Mouse (Mus musculus): ENCODE results near the gene Mier3.

Mier3 gene

GRCm38 (mm10) chr13:111680679-111681078 lies at the start of gene Mier3:
Mier3 (plus strand) TSS chr13:111680979.
- DNase-seq: no peak

GRCm38 (mm10) chr13:111634163-111635160 lies 46.3 kb upstream of the Mier3 start:
- DNase-seq: no peak

- no peak for DNase-seq
Observed at GRCm38 (mm10) chr13:111640319-111640718, 40.5 kb upstream of the Mier3 start.

- no peak for DNase-seq
Observed at GRCm38 (mm10) chr13:111643636-111644035, 37.1 kb upstream of the Mier3 start.

DNA sequence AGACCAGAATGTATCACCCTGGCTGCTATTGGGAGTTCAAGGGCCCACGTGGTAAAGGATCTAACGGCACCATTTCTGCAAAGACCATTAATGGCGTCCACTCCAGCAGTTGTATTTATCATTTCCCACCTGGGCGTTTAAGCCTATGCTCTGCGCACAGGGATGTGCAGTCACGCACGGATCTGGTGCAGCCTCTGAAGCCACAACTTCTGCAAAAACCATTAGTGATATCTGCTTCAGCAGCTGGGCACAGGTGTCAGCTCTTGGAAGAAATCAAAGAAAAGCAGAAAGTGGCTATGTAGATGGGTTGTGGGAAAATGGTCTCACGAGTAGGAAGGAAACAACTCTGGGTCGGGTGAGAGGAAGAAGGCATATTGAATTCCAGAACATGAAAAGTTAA lies 34.6 kb upstream of the Mier3 start:
- DNase-seq: no peak

GRCm38 (mm10) chr13:111647279-111647678 lies 33.5 kb upstream of the Mier3 start:
- no peak for DNase-seq

DNA sequence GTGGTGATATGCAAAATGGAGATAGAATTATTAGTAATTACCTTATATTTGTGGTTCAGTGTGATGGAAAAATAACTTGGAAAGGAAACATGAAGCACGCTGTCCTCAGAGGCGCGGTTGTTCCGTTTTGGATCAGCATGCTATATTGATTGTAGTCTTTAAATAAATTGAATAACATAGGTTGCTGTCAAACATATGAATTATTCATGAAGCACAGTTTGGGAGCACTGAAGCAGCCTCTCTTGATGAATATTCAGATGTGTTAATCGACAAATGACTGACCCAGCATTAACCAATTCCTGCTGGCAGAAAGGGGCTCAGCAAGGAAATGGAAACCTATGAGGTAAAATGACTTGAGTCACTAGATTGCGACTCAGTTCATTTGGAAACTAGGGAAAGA lies 29.8 kb upstream of the Mier3 start:
- no peak for DNase-seq

GRCm38 (mm10) chr13:111655273-111655672 lies 25.5 kb upstream of the Mier3 start:
- no peak for DNase-seq

DNA sequence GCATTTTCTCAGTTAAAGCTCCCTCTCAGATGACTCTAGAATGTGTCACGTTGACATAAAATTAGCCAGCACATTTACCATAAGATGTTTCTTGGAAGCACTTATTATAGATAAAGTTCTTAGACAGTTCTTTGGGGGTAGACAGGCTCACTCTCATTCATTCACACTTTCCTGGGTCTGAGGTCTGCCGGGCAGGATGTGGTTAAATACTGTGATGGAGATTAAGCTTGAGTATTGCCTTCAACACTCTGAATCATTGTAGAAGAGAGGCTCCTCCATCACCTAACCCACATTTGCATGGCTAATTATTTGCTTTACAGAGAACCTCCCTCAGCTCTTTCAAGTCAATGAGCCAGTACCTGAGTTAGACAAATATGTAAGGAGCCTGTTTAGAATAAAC lies 24.9 kb upstream of the Mier3 start:
- no peak for DNase-seq

DNA sequence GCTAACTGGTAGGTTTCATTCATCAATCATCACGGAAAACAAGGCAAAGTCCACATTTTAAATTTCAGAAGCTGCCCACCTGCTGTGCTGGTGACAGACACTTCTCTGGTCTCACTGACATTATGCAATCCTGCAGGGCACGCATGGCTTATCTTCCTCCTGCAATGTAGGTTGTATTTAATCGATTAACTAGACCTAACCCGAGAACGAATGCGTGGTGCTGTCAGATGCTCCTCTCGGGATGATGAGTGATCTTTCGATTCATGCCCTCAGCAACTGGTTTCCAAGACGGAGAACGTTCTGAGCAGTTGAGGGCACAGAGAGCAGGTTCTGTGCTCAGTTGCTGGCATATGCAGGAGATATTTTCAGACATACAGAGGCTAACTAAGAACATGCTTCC lies 24.5 kb upstream of the Mier3 start:
- no peak for DNase-seq

GRCm38 (mm10) chr13:111656769-111657168 lies 24.0 kb upstream of the Mier3 start:
- no peak for DNase-seq

DNA sequence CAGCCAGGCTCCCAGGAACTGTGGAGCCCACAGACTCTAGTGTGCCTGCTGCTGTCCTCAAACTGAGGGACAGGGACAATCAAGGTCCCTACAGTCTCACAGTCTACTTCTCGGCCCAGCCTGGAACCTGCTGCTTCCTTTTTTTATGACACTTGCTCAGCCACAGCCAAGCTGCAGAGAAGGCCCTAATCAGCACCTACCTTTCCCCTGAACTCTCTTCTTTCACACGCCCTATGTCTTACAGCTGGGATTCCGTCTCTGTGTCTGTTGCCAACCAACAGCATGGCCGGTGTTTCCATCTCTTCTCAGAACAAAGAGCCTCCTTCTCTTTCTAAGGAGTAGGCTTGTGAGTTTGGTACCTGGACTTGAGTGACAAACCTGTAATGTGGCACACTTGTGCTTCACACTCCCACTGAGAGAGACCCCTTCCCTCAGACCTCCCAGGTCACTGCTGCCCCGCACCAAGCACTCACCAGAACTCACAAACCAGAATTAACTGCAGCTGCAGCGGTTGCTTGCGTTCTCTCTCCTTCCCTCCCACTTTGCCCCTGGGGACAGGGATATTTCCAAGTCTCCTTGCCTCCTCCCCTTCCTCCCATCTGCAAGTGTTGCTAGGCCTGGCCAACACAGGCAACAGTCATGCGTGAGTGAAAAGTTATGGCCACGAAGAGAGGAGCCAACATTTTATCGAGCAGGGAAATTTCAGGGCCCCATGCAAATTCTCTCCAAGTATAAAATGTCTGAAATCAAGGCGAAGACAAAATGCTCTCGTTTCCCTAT lies 22.1 kb upstream of the Mier3 start:
- DNase-seq: no peak

GRCm38 (mm10) chr13:111659430-111659829 lies 21.3 kb upstream of the Mier3 start:
- DNase-seq: no peak

GRCm38 (mm10) chr13:111660072-111660471 lies 20.7 kb upstream of the Mier3 start:
- DNase-seq: no peak

GRCm38 (mm10) chr13:111660556-111660955 lies 20.2 kb upstream of the Mier3 start:
- DNase-seq: no peak

- no peak for DNase-seq
Observed at GRCm38 (mm10) chr13:111668016-111668415, 12.8 kb upstream of the Mier3 start.

DNA sequence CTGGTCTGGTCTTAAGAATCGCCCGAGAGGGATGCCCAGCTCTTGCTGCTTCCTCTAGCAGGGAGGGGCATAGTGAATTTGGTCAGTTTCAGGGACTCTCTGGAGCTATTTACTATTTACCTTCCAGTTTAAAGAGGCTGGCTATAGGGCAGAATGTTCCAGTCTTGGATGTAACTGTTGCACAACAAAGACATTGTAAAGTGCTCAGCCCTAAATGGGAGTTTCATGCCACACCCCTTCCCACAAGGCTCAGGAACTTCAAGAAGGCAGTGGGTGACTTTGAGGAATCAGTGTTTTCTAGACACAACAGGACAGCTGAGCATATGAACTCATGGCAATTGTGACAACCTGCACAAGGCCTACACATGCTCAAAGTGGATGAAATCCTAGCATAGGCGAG lies 3.9 kb upstream of the Mier3 start:
- no peak for DNase-seq

DNA sequence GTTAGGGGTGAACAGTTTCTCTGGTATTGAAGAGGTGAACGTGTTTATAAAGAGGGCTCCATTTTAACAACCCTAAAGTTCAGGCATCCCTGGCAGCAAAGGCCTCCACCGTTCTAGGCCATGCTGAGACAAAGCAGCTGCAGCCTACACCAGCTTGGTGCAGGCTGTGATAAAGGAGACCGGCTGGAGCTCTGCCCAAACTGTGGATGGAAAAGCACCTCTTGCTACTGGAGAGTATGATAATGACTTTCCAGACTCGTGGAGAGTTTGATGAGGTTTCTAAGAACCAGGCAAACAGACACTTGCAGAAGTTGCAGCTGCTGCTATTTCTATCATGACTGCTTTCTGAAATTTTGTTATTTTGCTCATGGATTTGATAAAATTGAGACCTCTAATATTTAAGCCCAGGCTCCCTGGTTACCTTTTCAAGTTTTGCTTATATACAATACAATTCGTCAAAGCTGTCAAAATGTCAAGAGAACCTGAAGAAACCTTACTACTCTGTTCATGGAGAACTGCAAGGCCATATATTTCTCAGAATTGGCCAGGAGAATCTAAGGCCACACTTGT lies 3.4 kb downstream of the Mier3 start:
- no peak for DNase-seq

GRCm38 (mm10) chr13:111685751-111686462 lies 5.1 kb downstream of the Mier3 start:
- DNase-seq: peak; percentile 79

DNA sequence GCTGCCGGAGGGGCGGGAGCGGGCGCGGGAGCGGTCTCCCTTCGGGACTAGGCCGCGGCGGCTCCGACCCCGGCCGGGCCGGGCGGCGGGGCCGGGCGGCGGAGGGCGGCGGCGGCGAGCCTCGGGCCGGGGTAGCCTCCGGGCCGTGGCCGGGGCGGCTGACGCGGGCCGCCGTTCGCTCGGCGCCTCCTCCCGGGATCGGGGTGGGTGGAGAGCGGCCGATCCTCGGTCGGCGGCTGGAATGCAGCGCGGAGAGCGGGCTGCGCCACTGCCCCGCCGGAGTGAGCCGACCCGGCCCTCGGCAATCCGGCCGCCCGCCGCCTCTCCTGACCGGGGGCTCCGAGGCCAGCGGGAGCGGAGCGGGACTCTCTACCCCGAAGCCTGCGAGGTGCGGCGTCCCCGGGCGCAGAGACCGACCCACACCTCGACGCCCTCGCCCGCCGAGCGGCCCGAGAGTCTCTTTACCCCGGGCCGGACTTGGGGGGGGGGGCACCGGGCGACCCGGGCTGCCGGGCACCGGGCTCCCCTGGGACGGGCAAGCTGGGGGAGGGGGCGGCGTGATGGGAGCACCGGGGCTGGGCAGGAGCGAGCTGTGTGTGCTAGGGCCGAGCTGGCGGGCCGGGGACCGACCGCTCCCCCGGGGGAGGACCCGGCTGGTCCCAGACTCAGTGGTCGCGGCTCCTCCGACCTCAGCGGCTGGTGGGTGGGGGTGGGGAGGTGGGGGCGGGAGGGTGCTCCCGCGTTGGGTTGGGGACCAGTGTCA lies 5.9 kb downstream of the Mier3 start:
- DNase-seq: no peak

DNA sequence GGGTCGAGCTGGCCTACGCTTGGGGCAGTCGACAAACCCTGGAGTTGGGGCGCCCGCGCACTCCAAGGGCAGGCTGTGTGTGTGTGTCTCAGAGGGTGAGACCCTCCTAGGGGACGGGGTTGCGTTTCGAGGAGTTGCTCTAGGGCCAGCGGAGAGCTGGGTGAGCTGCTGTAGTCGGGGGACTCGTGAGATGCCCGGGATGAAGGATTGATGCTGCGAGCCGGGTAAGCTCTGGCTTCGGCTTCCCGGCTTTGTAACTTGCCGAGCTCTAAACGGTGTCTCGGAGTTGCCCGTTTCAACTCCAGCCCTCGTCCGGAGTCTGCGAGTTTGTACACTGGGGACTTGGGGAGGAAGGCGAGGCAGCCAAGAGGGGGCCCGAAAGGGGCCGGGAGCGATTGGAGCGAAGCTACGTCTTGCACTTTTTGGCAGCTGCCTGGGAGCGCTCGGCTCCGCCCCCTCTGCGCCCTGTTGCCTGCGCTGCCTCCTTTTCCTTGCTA lies 6.6 kb downstream of the Mier3 start:
- peak; percentile 29 for DNase-seq

DNA sequence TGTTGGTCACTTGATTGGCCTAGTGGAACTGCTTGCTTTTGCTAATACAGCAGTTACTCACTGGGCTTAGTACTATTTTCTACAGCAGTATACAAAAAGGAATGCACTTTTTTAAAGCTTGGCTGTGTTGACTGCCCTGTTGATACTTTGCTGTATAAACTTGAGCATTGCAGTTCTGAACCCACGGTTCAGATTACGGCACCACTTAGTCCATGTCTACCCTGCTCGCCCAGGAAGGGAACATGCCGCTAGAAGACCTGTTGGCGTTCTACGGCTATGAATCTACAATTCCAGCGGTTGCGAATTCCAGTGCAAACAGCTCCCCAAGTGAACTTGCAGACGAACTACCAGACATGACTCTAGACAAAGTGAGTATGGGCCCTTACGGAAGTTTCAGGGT lies 22.6 kb downstream of the Mier3 start:
- DNase-seq: no peak
